Mouse (Mus musculus) layer of hippocampus, adult 18-20 months (tissue): ENCODE results near the gene Aktip. TPM values are rescaled to one million over a fixed set of nuclear protein-coding genes. Genes with fewer than 3 reads are reported as not detected.

Source experiments
- DNase-seq, 2 experiments: peaks; one replicate each; pipeline ENCODE4 v3.0.0; 2022; ENCODE audit warnings: low spot score in 2 of 2
- long read RNA-seq: library from polyadenylated mRNA; stranded (forward); transcript quantifications from one replicate; pipeline ENCODE4 v2.0.0, GENCODE M21; 2021
- total RNA-seq, 2 experiments: library from RNA; stranded (reverse); gene quantifications; 2 replicates each; pipeline ENCODE4 v1.2.3; 2021

Gene Aktip
- 100 to 1,000 TPM; 114 to 117 TPM for total RNA-seq
- long read RNA-seq, transcript Aktip-201 (10 exons, 1,171 nt) = minor isoform, 39 of 160 reads
- long read RNA-seq, transcript Aktip-205 (10 exons, 2,079 nt) = major isoform, 80 of 160 reads
- long read RNA-seq, partial matches to known transcripts = 8 of 160 reads
- long read RNA-seq, other reads (novel, unspliced or antisense) = 31 of 160 reads

GRCm38 (mm10) chr8:91199876-91200275, at the start of gene Aktip:
TSS of gene Aktip (minus strand) at chr8:91199976.
- DNase-seq = no peak

GRCm38 (mm10) chr8:91245821-91246454, 46.2 kb upstream of the Aktip start:
- no peak for DNase-seq

- no peak for DNase-seq
These were observed 42.9 kb upstream of the Aktip start for GRCm38 (mm10) chr8:91242721-91243120.

DNA sequence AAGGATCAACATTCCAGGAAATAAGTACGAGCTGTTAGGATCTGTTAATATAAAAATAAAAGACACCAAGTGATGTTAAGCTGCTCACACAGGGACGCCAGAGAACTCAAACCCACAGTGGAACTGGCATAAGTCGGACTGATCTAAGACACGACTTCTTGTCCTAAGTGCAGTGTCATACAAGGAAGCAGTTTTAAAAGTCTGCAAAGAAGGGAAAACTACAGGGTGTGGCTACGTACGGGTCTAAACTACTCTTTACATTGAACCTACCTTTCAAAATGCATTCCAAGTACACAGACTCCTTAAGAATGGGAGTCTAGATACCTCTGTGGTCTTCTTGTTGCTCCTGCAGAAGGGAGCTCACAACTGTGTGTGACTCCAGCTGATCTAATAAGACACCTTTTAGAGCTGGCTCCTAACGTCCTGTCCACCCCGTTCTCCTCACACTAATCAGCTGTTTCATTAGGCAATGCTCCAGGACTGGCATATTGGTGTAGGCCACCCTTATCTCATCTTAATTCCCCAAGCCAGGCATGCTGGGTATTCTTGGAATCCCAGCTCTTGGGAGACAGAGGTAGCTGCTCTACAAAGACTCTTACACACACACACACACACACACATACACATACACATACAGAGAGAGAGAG, 42.2 kb upstream of the Aktip start:
- DNase-seq = no peak

GRCm38 (mm10) chr8:91241371-91241770, 41.6 kb upstream of the Aktip start:
- no peak for DNase-seq

GRCm38 (mm10) chr8:91237191-91237590, 37.4 kb upstream of the Aktip start:
- no peak for DNase-seq

DNA sequence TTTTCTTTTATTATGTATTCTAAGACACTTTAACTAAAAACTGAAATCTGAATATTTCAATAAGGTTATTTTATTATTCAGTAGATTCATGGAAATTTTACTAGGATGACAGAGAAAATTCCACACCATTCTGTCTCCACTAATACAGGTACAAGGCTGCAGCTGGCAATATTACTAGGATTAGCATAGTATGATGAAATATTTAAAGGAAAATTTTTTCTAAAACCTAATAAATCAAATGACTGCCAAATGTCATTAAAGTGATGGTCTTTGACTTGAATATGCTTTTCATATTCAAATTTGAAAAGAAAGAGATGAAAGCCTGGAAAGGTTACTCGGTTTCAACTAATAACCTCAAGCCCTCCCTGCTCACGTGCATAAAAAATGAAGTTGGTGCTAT, 34.3 kb upstream of the Aktip start:
- DNase-seq = no peak

GRCm38 (mm10) chr8:91227421-91227841, 27.7 kb upstream of the Aktip start:
- no peak for DNase-seq

- DNase-seq = no peak
These were observed 24.5 kb upstream of the Aktip start for GRCm38 (mm10) chr8:91224227-91224626.

DNA sequence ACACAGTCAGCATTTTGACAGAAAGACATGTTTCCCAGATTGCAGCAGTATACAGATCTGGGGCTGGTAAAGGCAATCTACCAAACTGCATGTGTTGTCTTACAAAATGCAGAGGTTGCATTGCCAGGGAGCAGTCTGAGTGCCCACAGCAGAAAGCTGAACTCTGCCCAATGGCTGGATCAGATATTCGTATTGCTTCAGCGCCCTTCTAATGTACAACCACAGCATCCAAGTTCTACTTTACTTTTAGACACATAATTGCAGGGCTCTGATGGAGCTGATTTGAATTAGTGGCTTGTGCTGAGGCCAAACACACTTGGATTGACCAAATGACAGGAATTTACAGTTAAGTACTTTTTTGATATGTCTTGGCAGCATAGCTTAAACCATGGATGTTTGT, 22.1 kb upstream of the Aktip start:
- no peak for DNase-seq

DNA sequence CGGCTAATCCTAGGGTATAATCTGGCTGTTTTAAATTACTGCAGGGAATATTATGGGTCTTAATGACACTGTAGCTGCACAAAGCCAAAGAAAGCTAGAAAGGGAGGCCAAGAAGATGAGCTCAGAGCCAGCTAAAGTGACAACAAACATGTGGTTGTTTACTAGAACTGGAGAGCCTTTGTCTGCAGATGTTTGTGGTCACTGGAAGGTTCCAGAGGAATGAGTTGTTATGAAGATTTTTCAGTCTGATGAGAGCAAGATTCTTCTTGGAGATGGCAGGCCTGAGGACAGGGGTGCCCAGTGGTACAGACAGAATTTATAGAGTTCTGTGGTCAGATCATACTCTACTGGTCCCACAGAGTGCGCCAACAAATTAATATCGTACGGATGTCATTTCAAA, 18.5 kb upstream of the Aktip start:
- no peak for DNase-seq

DNA sequence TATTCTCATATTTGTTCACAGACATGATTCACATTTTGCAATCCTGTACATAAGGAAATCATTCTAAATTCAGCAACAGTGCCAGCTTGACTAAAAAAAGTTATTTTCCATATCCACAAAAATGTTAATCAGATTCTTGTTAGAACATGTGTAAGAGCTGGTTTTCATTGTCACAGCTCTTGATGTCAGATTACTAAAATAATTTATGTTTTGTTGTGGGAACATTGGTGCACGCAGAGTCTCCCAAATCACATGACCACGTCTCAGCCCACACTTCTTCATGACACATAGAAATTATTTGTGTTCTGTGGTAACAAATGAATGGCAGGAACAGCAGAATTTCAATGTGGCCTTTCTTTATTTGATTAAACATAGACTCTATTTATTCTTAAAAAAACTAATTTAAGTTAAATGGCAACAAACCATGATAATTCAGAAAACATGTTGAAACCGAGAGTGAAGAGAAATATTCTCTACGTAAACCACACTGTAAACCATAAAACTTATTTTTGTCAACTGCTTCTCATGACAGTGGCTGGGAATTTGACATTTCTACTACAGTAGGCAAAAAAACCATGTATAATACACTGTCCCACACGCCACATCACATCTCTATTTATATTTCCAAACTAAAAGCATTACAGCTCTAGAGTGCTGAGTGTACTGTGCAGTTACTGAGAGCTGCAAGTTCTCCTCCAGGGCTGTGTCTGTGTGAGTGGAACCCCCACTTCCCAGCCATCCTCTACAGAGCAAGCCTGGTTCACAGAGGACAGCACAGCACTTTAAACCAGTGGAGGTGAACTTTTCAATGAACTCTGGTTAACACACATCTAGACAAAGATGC, 17.5 kb upstream of the Aktip start:
- DNase-seq = peak in 1 of 2 experiments; percentile 41

DNA sequence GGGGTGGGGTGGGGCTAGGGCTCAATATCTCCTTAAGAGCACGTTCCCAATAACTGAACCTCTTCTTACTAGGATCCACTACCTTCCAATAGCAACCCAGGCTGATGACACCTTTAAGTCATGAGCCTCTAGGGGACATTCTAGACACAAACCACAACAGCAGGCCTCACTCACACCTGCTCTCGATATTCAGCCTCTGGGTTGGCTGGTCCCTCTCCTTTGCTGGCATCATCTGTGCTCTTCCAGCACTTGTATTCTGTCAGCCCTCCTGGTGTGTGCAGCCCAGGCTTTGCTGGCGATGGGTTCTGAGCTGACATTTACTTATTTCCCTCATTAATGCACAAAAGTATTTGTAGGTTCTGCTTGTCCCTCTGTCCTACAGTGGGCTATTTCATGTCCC, 14.5 kb upstream of the Aktip start:
- DNase-seq = no peak

DNA sequence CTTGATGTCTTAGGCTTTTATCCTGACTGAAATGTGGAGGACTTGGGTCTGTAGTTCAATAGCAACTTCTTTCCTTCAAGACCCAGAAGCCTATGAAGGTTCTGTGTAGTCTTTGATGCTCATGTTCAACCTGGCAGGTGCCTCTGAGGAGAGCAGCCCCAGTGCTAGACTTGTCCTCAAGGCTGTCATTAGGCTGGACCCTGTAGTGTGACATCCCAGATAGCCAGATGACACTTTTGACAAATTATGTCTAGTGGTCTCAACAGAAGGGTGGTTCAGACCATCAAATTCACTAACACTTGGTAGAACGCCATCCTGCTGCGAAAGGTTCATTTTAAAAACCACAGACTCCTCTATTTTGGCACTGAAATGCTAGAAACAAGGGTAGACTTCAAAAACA, 13.2 kb upstream of the Aktip start:
- DNase-seq = no peak

- no peak for DNase-seq
These were observed 9.9 kb upstream of the Aktip start for GRCm38 (mm10) chr8:91209658-91210057.

DNA sequence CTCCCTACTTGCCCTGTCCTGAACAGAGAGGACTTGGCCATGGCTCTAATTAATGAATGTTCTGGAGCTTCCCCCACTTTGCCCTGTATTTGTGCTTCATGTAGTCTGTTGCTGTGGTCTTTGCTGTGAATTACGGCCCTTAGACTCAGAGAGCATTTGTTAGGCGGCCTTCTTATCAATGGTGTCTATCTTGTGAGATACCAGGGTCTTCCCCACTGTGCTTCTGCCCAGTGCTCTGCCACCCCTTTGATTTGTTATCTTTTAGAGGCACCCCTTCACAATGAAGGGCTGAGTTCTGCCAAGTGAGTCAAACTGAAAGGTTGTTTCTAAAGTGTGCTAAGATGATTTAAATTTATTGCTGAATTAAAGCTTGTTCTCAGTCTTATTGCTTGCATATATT, 7.9 kb upstream of the Aktip start:
- DNase-seq = no peak

- DNase-seq = no peak
These were observed 6.1 kb upstream of the Aktip start for GRCm38 (mm10) chr8:91205897-91206296.

DNA sequence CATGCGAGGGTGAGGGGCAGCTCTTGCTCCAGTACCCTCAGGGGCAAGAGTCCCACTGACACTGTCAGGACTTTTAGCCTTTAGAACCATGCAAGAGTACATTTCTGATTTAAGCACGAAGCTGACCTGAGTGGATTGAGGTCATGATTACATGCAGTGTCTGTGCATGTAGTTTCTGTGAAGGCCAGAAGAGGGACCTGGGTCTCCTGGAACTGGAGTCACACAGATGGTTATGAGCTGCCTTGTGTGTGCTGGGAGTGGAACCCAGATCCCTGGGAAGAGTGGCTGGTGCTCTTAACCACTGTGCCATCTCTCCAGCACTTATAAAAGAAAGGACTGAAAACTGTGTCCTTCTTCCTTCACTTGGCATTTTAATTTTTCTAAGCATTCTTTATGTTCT, 1.4 kb upstream of the Aktip start:
- DNase-seq = no peak

- DNase-seq = no peak
These were observed 1.7 kb downstream of the Aktip start for GRCm38 (mm10) chr8:91198036-91198435.

DNA sequence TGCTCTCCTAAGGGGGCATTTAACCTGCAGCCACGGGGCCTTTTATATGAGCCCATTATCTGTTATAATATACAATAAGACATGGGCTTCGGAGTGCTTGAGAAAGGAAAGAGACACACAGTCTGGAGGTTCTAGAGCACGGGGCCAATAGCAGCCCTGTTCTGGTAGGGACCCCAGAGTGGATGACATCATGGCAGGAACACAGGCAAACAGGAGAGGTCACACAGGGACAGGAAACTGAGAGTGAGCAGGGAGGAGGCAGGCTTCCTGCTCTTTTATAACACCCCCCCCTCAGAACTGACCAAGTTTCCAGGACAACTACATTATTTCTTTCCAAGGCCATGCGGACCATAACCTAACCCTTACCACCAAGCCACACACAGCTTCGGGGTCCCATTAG, 2.5 kb downstream of the Aktip start:
- no peak for DNase-seq

GRCm38 (mm10) chr8:91196661-91197060, 3.1 kb downstream of the Aktip start:
- DNase-seq = no peak

- DNase-seq = no peak
These were observed 5.7 kb downstream of the Aktip start for GRCm38 (mm10) chr8:91194081-91194480.
